Mouse (Mus musculus) lung, embryonic 14.5 days (tissue): ENCODE measurements around the gene Card6. TPM values are rescaled to one million over a fixed set of nuclear protein-coding genes. Genes with fewer than 3 reads are reported as not detected.
"Not testable (repeated sequence)": the region's sequence is repeated elsewhere in the genome, so short reads cannot be mapped to it uniquely, and the experiment has no call there.

Experiments used
- ATAC-seq: fragments of 200-750 bp; cut with Nextera tagmentation; 2 replicates; pipeline ENCODE4 v1.8.0; 2017; ENCODE audit warnings: mild to moderate bottlenecking, moderate TSS enrichment, moderate library complexity; ENCODE audit not compliant: insufficient read depth
- DNase-seq: peaks from one replicate; pipeline ENCODE4 v3.0.0-alpha.2; 2015
- H3K27ac ChIP-seq: fragments of 300-500 bp; sonication (generic); 2 replicates; pipeline ENCODE4 v1.5.1; 2014; ENCODE audit warnings: low read depth, mild to moderate bottlenecking, moderate library complexity
- H3K27me3 ChIP-seq: fragments of 300-500 bp; sonication (generic); 2 replicates; pipeline ENCODE4 v1.6.1; 2014; ENCODE audit warnings: low read length, control low read depth; ENCODE audit not compliant: insufficient read depth
- H3K36me3 ChIP-seq: fragments of 300-500 bp; sonication (generic); 2 replicates; pipeline ENCODE4 v1.6.1; 2014; ENCODE audit warnings: control low read depth; ENCODE audit not compliant: insufficient read depth
- H3K4me1 ChIP-seq: fragments of 300-500 bp; sonication (generic); 2 replicates; pipeline ENCODE4 v1.6.1; 2014; ENCODE audit warnings: antibody characterized with exemption, control low read depth; ENCODE audit not compliant: insufficient read depth
- H3K4me2 ChIP-seq: fragments of 300-500 bp; sonication (generic); 2 replicates; pipeline ENCODE4 v1.6.1; 2014; ENCODE audit warnings: mild to moderate bottlenecking
- H3K4me3 ChIP-seq: fragments of 300-500 bp; sonication (generic); 2 replicates; pipeline ENCODE4 v1.5.1; 2014; ENCODE audit warnings: low read depth, low read length
- H3K9ac ChIP-seq: fragments of 300-500 bp; sonication (generic); 2 replicates; pipeline ENCODE4 v1.6.1; 2014
- H3K9me3 ChIP-seq: fragments of 300-500 bp; sonication (generic); 2 replicates; pipeline ENCODE4 v1.6.1; 2016; ENCODE audit warnings: low read depth, low read length, control low read depth
- CTCF ChIP-seq: IDR thresholded peaks from 2 replicates; pipeline ENCODE4 v1.5.1; 2016; ENCODE audit warnings: antibody characterized with exemption, low read depth
- WGBS: fragments of 180-500 bp; shearing (Covaris S2); extraction: QIAGEN DNeasy Blood & Tissue Kit; methylation state at CpG from one replicate; pipeline ENCODE4 v1.1.7; 2014; 5-methylcytosine and 5-hydroxymethylcytosine counted together
- polyA plus RNA-seq: library from polyadenylated mRNA; unstranded; fragments of >200 nt; fragmentation: Nextera tagmentation; extraction: Ambion mirVana; gene quantifications from 2 replicates; pipeline ENCODE4 v1.2.1, GENCODE M21; 2014

Gene Card6
- polyA plus RNA-seq, 1 experiment from 2014 or later, result 1.7 TPM

DNA sequence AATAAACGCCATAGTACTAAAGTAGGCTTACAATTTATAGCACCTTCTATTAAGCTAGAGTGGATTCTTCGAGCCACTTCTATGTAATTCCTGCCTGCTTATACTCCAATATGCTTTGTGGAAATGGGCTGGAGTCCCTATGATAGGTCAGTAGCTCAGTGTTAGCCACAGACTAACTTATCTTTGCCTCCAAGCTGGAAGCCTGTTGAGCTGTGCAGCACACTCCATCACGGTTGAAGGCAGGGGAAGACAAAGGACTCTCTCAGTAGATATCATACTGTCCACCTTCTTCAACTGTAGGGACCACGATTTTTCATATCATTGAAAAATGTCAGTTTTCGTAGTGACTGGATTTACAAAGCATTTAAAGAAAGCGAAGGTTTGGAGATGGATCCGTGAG lies 31.5 kb upstream of the Card6 start:
- H3K4me1 ChIP-seq, result no peaks in the 10 kb centered on the region; the same call in 1 of the 2 replicates
- no peak for TF ChIP-seq CTCF
- DNase-seq (no peak), ATAC-seq (no peak)
- no peaks in the 10 kb centered on the region for H3K9me3 ChIP-seq
- WGBS, result 81% methylated on average over 7 of the region's 7 CpGs
- no peak overlapping the region for H3K27ac ChIP-seq
- no peaks in the 10 kb centered on the region for H3K36me3 ChIP-seq
- no peak overlapping the region for H3K4me2 ChIP-seq
- H3K27me3 ChIP-seq, result no peaks in the 10 kb centered on the region
- H3K4me3 ChIP-seq, result no peak overlapping the region
- H3K9ac ChIP-seq, result no peak overlapping the region

DNA sequence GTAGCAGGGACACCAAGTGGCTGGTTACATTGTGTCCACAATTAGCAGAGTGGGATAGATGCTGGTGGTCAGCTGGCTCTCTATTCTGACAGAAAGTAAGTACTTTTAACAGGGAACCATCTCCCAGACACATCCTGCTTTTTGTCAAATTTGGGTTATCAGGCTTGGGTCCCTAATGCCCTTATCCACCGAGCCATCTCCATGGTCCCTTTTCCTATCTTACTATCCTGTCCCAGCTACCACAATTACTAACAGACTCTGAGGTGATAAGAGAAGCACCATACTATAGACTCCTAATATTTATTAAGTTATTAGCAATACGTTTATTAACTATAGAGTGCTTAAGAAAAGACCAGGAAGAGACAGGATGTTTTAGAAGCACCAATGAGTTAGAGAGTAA lies 31.0 kb upstream of the Card6 start:
- no peak overlapping the region for H3K4me3 ChIP-seq
- no peak for ATAC-seq
- DNase-seq, result no peak
- no peak overlapping the region for H3K4me2 ChIP-seq
- no peaks in the 10 kb centered on the region for H3K9me3 ChIP-seq
- H3K4me1 ChIP-seq, result no peaks in the 10 kb centered on the region
- no peak for TF ChIP-seq CTCF
- H3K9ac ChIP-seq, result no peak overlapping the region
- no peaks in the 10 kb centered on the region for H3K27me3 ChIP-seq
- no peak overlapping the region for H3K27ac ChIP-seq
- 82% methylated on average over 2 of the region's 2 CpGs for WGBS
- no peaks in the 10 kb centered on the region for H3K36me3 ChIP-seq

DNA sequence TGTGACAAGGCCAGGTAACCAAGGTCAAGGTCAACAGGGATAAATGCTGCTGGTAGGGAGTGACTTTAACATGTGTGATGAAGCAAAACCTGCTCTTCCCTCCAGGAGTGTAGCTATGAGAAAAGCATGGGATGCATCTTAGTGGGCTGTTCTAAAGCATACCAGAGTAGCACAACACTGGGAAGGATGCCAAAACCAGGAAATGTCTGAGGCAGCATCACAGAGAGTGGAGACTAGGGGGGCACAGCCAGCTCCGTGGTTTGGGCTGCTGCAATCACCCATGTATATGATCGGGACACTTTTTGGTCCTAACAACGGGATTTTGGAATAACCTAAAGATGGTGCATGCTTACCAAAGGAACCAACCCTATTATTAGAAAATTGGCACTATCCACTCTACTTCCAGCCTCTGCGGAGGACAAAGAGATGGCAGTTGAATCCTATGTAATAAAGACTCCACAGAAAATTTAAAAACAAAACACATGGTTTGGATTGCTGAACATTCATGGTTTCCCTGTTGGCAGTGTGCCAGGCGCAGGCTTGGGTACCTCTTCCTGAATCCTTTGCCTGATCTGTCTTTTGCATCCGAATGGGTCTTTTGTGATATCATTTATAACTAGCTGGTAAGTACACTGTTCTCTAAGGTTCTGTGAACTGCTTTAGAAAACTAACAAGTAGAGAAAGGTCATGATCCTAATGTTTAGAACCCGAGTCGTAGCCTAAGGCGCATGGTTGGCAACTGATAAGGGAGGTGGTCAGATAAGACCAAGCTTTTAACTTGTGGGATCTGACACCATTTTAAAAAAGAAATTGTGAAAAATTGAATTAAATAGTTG lies 29.9 kb upstream of the Card6 start:
- Histone ChIP-seq H3K27ac (no peak overlapping the region), H3K9ac (no peak overlapping the region), H3K36me3 (no peaks in the 10 kb centered on the region), H3K4me1 (no peaks in the 10 kb centered on the region), H3K4me3 (no peak overlapping the region), H3K27me3 (no peaks in the 10 kb centered on the region), H3K9me3 (no peaks in the 10 kb centered on the region), H3K4me2 (no peak overlapping the region)
- peak; percentile 81 for ATAC-seq
- no peak for TF ChIP-seq CTCF
- WGBS, result 52% methylated on average over 9 of the region's 9 CpGs
- DNase-seq, result peak; percentile 80

GRCm38 (mm10) chr15:5134945-5135483 lies 26.7 kb upstream of the Card6 start:
- no peak overlapping the region for H3K9ac ChIP-seq
- no peak for TF ChIP-seq CTCF
- no peaks in the 10 kb centered on the region for H3K9me3 ChIP-seq
- H3K4me3 ChIP-seq, result no peak overlapping the region
- WGBS, result 72% methylated on average over 8 of the region's 8 CpGs
- no peak overlapping the region for H3K4me2 ChIP-seq
- no peaks in the 10 kb centered on the region for H3K4me1 ChIP-seq
- ATAC-seq, result no peak
- H3K27ac ChIP-seq, result no peak overlapping the region
- no peaks in the 10 kb centered on the region for H3K27me3 ChIP-seq
- no peak for DNase-seq
- H3K36me3 ChIP-seq, result no peaks in the 10 kb centered on the region

DNA sequence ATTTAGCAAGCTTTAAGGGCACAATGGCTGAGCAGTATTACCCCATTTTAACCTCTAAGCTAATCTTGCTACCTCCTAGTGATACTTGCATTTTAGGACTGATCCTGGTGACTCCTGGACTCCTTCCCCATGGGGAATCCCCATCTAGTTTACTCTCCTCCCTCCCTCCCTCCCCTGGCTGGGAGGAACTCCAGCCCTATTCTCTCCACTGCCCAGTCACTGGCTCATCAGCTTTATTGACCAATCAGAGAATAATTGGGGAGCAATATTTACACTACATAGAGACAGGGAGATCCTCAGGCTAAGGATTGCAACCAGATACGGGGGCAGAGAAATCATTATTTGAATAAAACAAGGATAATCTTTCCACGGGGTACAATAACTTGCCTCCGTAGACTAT lies 25.8 kb upstream of the Card6 start:
- ATAC-seq, result no peak
- DNase-seq, result no peak

DNA sequence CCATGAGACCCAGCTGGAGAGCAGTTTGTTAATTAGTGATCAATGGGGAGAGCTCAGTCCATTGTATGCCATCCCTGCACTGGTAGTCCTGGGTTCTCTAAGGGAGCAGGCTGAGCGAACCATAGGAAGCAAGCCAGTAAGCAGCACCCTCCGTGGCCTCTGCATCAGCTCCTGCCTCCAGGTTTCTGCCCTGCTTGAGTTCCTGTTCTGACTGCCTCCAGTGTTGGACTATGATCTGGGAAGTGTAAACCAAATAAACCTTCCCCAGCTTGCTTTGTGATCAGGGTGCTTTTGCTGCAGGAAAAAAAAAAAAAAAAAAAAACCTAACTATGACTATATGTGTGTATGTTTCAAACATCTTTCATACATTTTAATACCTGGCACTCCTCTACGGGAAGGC lies 25.0 kb upstream of the Card6 start:
- no peak for DNase-seq
- no peaks in the 10 kb centered on the region for H3K27me3 ChIP-seq
- ATAC-seq, result no peak
- H3K4me1 ChIP-seq, result no peaks in the 10 kb centered on the region
- H3K36me3 ChIP-seq, result no peaks in the 10 kb centered on the region
- TF ChIP-seq CTCF, result no peak
- no peak overlapping the region for H3K4me2 ChIP-seq
- no peak overlapping the region for H3K27ac ChIP-seq
- 73% methylated on average over 3 of the region's 3 CpGs for WGBS
- no peak overlapping the region for H3K9ac ChIP-seq
- no peaks in the 10 kb centered on the region for H3K9me3 ChIP-seq
- H3K4me3 ChIP-seq, result no peak overlapping the region

More for the DNA sequence above, 25.8 kb upstream of the Card6 start:
- TF ChIP-seq CTCF, result no peak
- Histone ChIP-seq H3K4me3 (no peak overlapping the region), H3K9me3 (no peaks in the 10 kb centered on the region), H3K4me2 (no peak overlapping the region), H3K36me3 (no peaks in the 10 kb centered on the region), H3K27ac (no peak overlapping the region), H3K4me1 (no peaks in the 10 kb centered on the region), H3K27me3 (no peaks in the 10 kb centered on the region), H3K9ac (no peak overlapping the region)
- WGBS, result 70% methylated on average over 3 of the region's 3 CpGs

GRCm38 (mm10) chr15:5130887-5131668 lies 22.7 kb upstream of the Card6 start:
- H3K27ac ChIP-seq, H3K4me2 ChIP-seq, H3K36me3 ChIP-seq, H3K4me1 ChIP-seq, DNase-seq, H3K4me3 ChIP-seq, ATAC-seq, H3K9ac ChIP-seq, H3K27me3 ChIP-seq, H3K9me3 ChIP-seq: not testable (repeated sequence)
- WGBS, result 71% methylated on average over 14 of the region's 14 CpGs
